Mouse (Mus musculus): Measurements from ENCODE around the gene Gm5141. TPM values are rescaled to one million over a fixed set of nuclear protein-coding genes. Genes with fewer than 3 reads are reported as not detected.

Gm5141 gene
- polyA plus RNA-seq, 1 experiment from 2014 or later: 14.5 TPM

MicroRNAs within 50 kb of the gene (microRNA counts, 519-probe panel; counts per million panel counts)
- microRNA mmu-miR-713: not detected

Small RNAs within 50 kb of the gene (microRNA-seq; reads per million reads assigned to microRNA genes)
- not detected for gene Gm24588
- not detected for gene Mir713

Other genes with a start within 250 kb of the Gm5141 start
- not detected in 2 replicates for gene Zfp935, start 227.3 kb downstream of the Gm5141 start, polyA plus RNA-seq (2015; fragmentation: Nextera tagmentation; extraction: Ambion mirVana)
- 24.0 and 24.7 TPM in 2 replicates for gene Zfp934, start 214.6 kb downstream of the Gm5141 start, polyA plus RNA-seq (2015; fragmentation: Nextera tagmentation; extraction: Ambion mirVana)
- gene 6720489N17Rik, start 161.6 kb downstream of the Gm5141 start, polyA plus RNA-seq (2015; fragmentation: Nextera tagmentation; extraction: Ambion mirVana): 16.3 and 16.5 TPM in 2 replicates
- gene Platr25, start 25.1 kb downstream of the Gm5141 start, polyA plus RNA-seq (2015; fragmentation: Nextera tagmentation; extraction: Ambion mirVana): 38.9 and 43.0 TPM in 2 replicates
- gene Fbp2, start 72.6 kb upstream of the Gm5141 start, polyA plus RNA-seq (2015; fragmentation: Nextera tagmentation; extraction: Ambion mirVana): 1.5 and 3.3 TPM in 2 replicates
- gene Fbp1, start 102.5 kb upstream of the Gm5141 start, polyA plus RNA-seq (2015; fragmentation: Nextera tagmentation; extraction: Ambion mirVana): 2.0 and 2.6 TPM in 2 replicates
- gene 2010111I01Rik, start 179.1 kb upstream of the Gm5141 start, polyA plus RNA-seq (2015; fragmentation: Nextera tagmentation; extraction: Ambion mirVana): 250 and 254 TPM in 2 replicates